Mouse (Mus musculus): Measurements from ENCODE around the gene Trafd1.
A peak's percentile ranks its signal among the peaks of the same experiment; 100 is the strongest.

GRCm38 (mm10) chr5:121385461-121386119, at the start of gene Trafd1:
- TF ChIP-seq CTCF (IDR thresholded peaks at IDR 0.05; ENCODE audit: control insufficient read depth, insufficient read depth, insufficient replicate concordance, low read depth, low read length) (no peak), POLR2A (IDR thresholded peaks at IDR 0.05; ENCODE audit: control insufficient read depth, low read depth, low read length) (peak; percentile 71)
